Mouse (Mus musculus) forebrain, embryonic 13.5 days (tissue): ENCODE measurements at regions not wholly inside any gene's neighbourhood (a gene's known extent, or its start where the extent isn't known, plus 50 kb on each side); places are given as distances from the start of the nearest gene placed in this dataset.
A peak's percentile ranks its signal among the peaks of the same experiment; 100 is the strongest.

Experiments used
- ATAC-seq: fragments of 200-750 bp; cut with Nextera tagmentation; 2 replicates; pipeline ENCODE4 v1.8.0; 2017
- H3K27ac ChIP-seq: fragments of 300-500 bp; sonication (generic); 2 replicates; pipeline ENCODE4 v1.5.1; 2015; ENCODE audit warnings: inconsistent platforms, mild to moderate bottlenecking, moderate library complexity
- H3K27me3 ChIP-seq: fragments of 300-500 bp; sonication (generic); 2 replicates; pipeline ENCODE4 v1.6.1; 2015; ENCODE audit warnings: mild to moderate bottlenecking, inconsistent platforms
- H3K36me3 ChIP-seq: fragments of 300-500 bp; sonication (generic); 2 replicates; pipeline ENCODE4 v1.6.1; 2015; ENCODE audit warnings: mild to moderate bottlenecking, inconsistent platforms; ENCODE audit not compliant: poor library complexity, severe bottlenecking
- H3K4me1 ChIP-seq: fragments of 300-500 bp; sonication (generic); 2 replicates; pipeline ENCODE4 v1.6.1; 2015; ENCODE audit warnings: inconsistent platforms
- H3K4me2 ChIP-seq: fragments of 300-500 bp; sonication (generic); 2 replicates; pipeline ENCODE4 v1.6.1; 2015; ENCODE audit warnings: inconsistent platforms, mild to moderate bottlenecking, moderate library complexity
- H3K4me3 ChIP-seq: fragments of 300-500 bp; sonication (generic); 2 replicates; pipeline ENCODE4 v1.5.1; 2015; ENCODE audit warnings: mild to moderate bottlenecking, inconsistent platforms
- H3K9ac ChIP-seq: fragments of 300-500 bp; sonication (generic); 2 replicates; pipeline ENCODE4 v1.6.1; 2015; ENCODE audit warnings: mild to moderate bottlenecking, inconsistent platforms
- H3K9me3 ChIP-seq: fragments of 300-500 bp; sonication (generic); replicated peaks from 2 replicates; pipeline ENCODE4 v1.6.1; 2016; ENCODE audit warnings: inconsistent platforms
- WGBS: fragments of 180-500 bp; shearing (Covaris S2); methylation state at CpG from one replicate; pipeline ENCODE4 v1.1.7; 2015; 5-methylcytosine and 5-hydroxymethylcytosine counted together

GRCm38 (mm10) chr11:22698057-22698941, 162.5 kb downstream of the B3gnt2 start:
- no peaks in the 10 kb centered on the region for H3K27me3 ChIP-seq
- H3K36me3 ChIP-seq, result no peaks in the 10 kb centered on the region
- H3K4me1 ChIP-seq, result peaks cover 14% of the 10 kb centered on the region
- H3K9ac ChIP-seq, result no peak overlapping the region
- 43% methylated on average over 5 of the region's 5 CpGs for WGBS
- peak; percentile 86 for ATAC-seq
- no peak overlapping the region for H3K4me3 ChIP-seq
- no peaks in the 10 kb centered on the region for H3K9me3 ChIP-seq
- H3K4me2 ChIP-seq, result no peak overlapping the region
- H3K27ac ChIP-seq, result 0 out of 2 replicates have a peak overlapping the region, but pooled peaks have one; percentile 19

- Histone ChIP-seq H3K4me3 (no peak overlapping the region), H3K4me1 (no peaks in the 10 kb centered on the region), H3K27ac (no peak overlapping the region), H3K9me3 (no peaks in the 10 kb centered on the region), H3K27me3 (no peaks in the 10 kb centered on the region), H3K4me2 (no peak overlapping the region), H3K36me3 (no peaks in the 10 kb centered on the region), H3K9ac (no peak overlapping the region)
- ATAC-seq, result no peak
- WGBS, result 80% methylated on average over 3 of the region's 3 CpGs
Measured at GRCm38 (mm10) chr11:22706082-22706481, 154.7 kb downstream of the B3gnt2 start.
